Mouse (Mus musculus) lung, embryonic 16.5 days (tissue): ENCODE results near the gene Trub1. TPM values are rescaled to one million over a fixed set of nuclear protein-coding genes. Genes with fewer than 3 reads are reported as not detected.

Experiments
- ATAC-seq: fragments of 200-750 bp; cut with Nextera tagmentation; 2 replicates; pipeline ENCODE4 v1.8.0; 2017; ENCODE audit warnings: low read depth, mild to moderate bottlenecking, moderate library complexity
- H3K27ac ChIP-seq: fragments of 300-500 bp; sonication (generic); 2 replicates; pipeline ENCODE4 v1.5.1; 2014; ENCODE audit warnings: mild to moderate bottlenecking, control low read depth, low read length
- H3K27me3 ChIP-seq: fragments of 300-500 bp; sonication (generic); 2 replicates; pipeline ENCODE4 v1.6.1; 2014; ENCODE audit warnings: low read depth, low read length, mixed read lengths; ENCODE audit not compliant: control insufficient read depth, insufficient read depth
- H3K36me3 ChIP-seq: fragments of 300-500 bp; sonication (generic); 2 replicates; pipeline ENCODE4 v1.6.1; 2014; ENCODE audit warnings: low read length; ENCODE audit not compliant: control insufficient read depth, insufficient read depth
- H3K4me1 ChIP-seq: fragments of 300-500 bp; sonication (generic); replicated peaks from 2 replicates; pipeline ENCODE4 v1.6.1; 2014; ENCODE audit warnings: low read length, mixed read lengths; ENCODE audit not compliant: control insufficient read depth, insufficient read depth
- H3K4me2 ChIP-seq: fragments of 300-500 bp; sonication (generic); 2 replicates; pipeline ENCODE4 v1.6.1; 2014; ENCODE audit warnings: low read depth, low read length, control low read depth
- H3K4me3 ChIP-seq: fragments of 300-500 bp; sonication (generic); 2 replicates; pipeline ENCODE4 v1.5.1; 2014; ENCODE audit warnings: mild to moderate bottlenecking, low read length, control low read depth
- H3K9ac ChIP-seq: fragments of 300-500 bp; sonication (generic); 2 replicates; pipeline ENCODE4 v1.6.1; 2014; ENCODE audit warnings: low read length, control low read depth
- H3K9me3 ChIP-seq: fragments of 300-500 bp; sonication (generic); 2 replicates; pipeline ENCODE4 v1.6.1; 2016; ENCODE audit warnings: low read length; ENCODE audit not compliant: control insufficient read depth
- WGBS: fragments of 180-500 bp; shearing (Covaris S2); extraction: QIAGEN DNeasy Blood & Tissue Kit; methylation state at CpG from one replicate; pipeline ENCODE4 v1.1.7; 2014; 5-methylcytosine and 5-hydroxymethylcytosine counted together
- polyA plus RNA-seq: library from polyadenylated mRNA; unstranded; fragments of >200 nt; fragmentation: Nextera tagmentation; extraction: Ambion mirVana; gene quantifications from 2 replicates; pipeline ENCODE4 v1.2.1, GENCODE M21; 2015

Trub1 gene
- 21.4 and 24.2 TPM in 2 replicates for polyA plus RNA-seq

DNA sequence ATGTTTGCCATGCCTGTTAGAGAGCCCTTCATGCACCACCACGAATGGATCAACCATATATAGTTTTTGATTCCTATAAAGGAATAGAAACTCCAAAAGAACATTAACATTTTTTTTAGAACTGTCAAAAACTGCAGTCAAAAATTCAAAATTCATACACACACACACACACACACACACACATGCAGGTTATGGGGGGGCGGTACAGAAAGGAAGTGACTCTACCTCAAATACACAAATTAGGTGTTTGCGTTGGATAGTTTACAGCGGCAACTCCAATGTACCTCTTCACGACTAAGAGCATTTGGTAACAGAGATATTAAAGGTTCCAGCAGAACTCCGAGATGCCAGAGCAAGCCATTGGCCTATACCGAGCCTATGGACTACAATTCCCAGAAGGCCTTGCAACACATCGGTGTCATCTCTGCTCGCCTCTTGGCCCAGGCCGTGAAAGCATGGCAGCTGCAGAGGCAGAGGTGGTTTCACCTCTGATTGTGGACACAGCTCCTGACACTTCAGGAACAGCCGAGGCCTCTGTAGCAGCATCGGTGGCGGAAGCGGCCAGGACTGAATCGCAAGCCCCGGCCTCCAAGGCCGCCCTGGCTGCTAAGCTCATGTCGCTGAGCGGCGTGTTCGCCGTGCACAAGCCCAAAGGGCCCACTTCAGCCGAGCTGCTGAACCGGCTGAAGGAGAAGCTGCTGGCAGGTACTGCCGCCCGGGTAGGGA lies at the start of gene Trub1:
Gene Trub1, plus strand, starts transcription at position 421 of the 726 bp plus-strand sequence.
- no peaks in the 10 kb centered on the region for H3K27me3 ChIP-seq
- WGBS, result 4% methylated on average over 26 of the region's 26 CpGs
- H3K4me1 ChIP-seq, result peaks cover 9% of the 10 kb centered on the region
- peak within 1 kb of the TSS; percentile 94 for H3K4me3 ChIP-seq
- peak within 1 kb of the TSS; percentile 82 for H3K4me2 ChIP-seq
- no peaks in the 10 kb centered on the region for H3K9me3 ChIP-seq
- H3K9ac ChIP-seq, result peak within 1 kb of the TSS; percentile 92
- H3K36me3 ChIP-seq, result no peaks in the 10 kb centered on the region
- ATAC-seq, result peak; percentile 98
- peak within 1 kb of the TSS; percentile 85 for H3K27ac ChIP-seq

DNA sequence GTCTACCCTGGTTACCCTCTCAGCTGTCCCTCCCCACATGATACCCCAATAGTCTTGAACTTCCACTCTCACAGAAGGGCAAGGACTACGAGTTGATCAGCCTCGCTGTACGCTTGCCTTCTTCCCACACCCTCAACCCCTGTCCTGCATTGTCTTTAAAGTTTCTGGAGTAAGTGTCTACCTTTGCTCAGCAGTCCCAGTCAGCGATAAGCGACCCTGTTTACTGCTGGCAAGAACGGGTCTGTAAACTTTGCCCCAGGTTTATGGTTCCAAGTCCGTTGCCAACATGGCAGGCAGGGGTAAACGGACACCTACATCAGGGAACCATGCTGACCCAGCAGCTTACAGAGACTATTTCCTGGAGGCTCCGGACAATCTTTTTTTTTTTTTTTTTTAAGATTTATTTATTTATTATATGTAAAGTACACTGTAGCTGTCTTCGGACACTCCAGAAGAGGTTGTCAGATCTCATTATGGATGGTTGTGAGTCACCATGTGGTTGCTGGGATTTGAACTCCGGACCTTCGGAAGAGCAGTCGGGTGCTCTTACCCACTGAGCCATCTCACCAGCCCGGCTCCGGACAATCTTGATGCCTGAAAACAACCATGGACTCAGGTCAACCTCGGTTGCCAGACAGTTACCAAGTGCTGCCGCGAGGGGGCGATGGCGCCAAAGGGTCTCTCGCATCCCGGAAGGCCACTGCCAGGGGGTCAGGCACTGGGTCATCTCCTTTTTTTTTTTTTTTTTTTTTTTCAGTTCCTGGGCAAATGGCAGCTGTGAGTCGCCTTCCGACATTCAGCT lies 48.8 kb upstream of the Trub1 start:
- Histone ChIP-seq H3K4me2 (peak overlapping the region; percentile 34; the same call in 1 of the 2 replicates), H3K4me1 (peaks cover 8% of the 10 kb centered on the region; the same call in 1 of the 2 replicates), H3K27ac (peak overlapping the region; percentile 12), H3K9ac (no peak overlapping the region), H3K4me3 (no peak overlapping the region; the same call in 1 of the 2 replicates), H3K36me3 (no peaks in the 10 kb centered on the region), H3K27me3 (no peaks in the 10 kb centered on the region), H3K9me3 (no peaks in the 10 kb centered on the region)
- WGBS, result 12% methylated on average over 24 of the region's 24 CpGs
- peak; percentile 59 for ATAC-seq

DNA sequence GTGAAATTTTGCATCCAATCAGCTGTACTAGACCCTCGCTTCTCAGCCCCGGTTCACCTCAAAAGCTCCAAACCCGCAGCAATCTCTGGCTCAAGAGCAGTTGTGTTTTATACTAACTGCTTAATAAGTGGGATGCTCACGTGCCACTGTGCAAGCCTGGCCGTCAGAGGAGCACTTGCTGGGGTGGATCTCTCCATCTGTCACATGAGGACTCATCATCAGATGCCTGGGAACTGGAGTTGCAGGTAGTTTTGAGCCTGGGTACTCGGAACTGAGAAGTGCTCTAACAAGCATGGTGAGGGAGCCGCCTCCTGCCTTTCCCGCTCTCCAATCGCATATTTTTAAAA lies 48.2 kb upstream of the Trub1 start:
- no peak overlapping the region for H3K9ac ChIP-seq
- H3K36me3 ChIP-seq, result no peaks in the 10 kb centered on the region
- no peaks in the 10 kb centered on the region for H3K9me3 ChIP-seq
- H3K4me3 ChIP-seq, result no peak overlapping the region; the same call in 1 of the 2 replicates
- H3K27me3 ChIP-seq, result no peaks in the 10 kb centered on the region
- ATAC-seq, result no peak
- H3K27ac ChIP-seq, result no peak overlapping the region
- H3K4me1 ChIP-seq, result peaks cover 8% of the 10 kb centered on the region; the same call in 1 of the 2 replicates
- WGBS, result 19% methylated on average over 9 of the region's 9 CpGs
- H3K4me2 ChIP-seq, result peak overlapping the region; percentile 34; the same call in 1 of the 2 replicates

DNA sequence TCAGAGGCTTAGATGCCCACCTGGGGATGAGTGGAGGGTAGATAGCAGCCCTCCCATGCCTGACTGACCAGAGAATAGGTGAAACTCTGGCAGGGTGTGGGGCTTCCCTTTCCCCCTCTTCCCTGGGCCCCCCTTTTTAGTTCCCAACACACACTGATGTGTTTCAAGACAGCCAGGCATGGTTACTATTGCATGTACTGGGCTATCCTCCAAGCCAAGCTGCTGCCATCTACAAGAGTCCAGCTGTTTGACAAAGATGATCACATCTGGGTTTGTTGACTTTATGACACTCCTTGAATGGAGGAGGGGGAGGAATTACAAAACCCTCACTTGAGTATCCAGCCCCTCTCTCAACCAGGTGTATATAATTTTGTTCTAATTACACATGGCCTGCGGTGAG lies 44.8 kb upstream of the Trub1 start:
- Histone ChIP-seq H3K4me3 (no peak overlapping the region), H3K27ac (no peak overlapping the region), H3K36me3 (no peaks in the 10 kb centered on the region), H3K4me2 (no peak overlapping the region), H3K4me1 (peaks cover 17% of the 10 kb centered on the region), H3K27me3 (no peaks in the 10 kb centered on the region), H3K9me3 (no peaks in the 10 kb centered on the region), H3K9ac (no peak overlapping the region)
- WGBS, result 84% methylated on average over 1 of the region's 1 CpGs
- peak; percentile 66 for ATAC-seq

DNA sequence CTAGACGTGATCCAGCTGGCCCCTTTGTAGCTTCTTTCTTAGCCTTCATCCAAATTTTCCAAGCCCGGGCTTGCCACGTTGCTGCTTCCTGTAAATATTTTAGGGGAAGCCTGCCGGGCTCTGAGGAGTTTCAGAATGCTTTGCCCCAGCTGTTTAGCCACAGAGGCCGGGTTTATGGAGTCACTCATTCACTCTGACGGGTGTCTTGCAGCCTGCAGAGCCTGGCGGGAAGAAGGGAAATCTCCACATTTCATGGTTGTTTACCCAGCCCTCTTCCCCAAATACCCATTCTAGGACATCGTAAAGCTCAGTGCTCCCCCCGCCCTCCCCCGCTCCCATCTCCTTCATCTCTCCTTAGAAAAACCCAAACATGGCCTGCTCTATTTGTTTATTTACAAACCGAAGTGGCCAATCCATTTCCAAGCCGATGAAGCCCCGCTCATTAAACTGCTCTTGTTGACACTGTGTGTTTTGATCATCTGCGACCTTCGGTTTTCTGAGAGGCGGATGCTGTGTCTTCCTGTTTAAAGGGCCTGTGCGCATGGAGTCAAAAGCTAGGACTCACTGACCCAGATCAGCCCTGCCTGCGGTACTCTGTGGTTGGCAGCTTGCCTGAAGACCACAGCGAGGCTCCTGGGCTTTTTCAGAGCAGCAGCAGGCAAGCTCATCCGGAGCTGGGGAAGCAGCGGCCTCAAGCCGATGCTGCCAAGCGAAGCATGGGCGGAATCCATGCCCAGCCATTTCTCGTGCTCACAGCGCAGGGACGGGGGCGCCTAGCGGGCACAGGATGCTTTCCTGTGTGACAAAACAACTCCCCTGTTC lies 41.1 kb upstream of the Trub1 start:
- ATAC-seq, result peak; percentile 90
- H3K9ac ChIP-seq, result peak overlapping the region; percentile 63
- no peaks in the 10 kb centered on the region for H3K27me3 ChIP-seq
- peak overlapping the region; percentile 87 for H3K27ac ChIP-seq
- H3K36me3 ChIP-seq, result no peaks in the 10 kb centered on the region
- H3K4me2 ChIP-seq, result peak overlapping the region; percentile 51
- no peaks in the 10 kb centered on the region for H3K9me3 ChIP-seq
- H3K4me1 ChIP-seq, result peaks cover 14% of the 10 kb centered on the region
- H3K4me3 ChIP-seq, result peak overlapping the region; percentile 34
- 10% methylated on average over 29 of the region's 29 CpGs for WGBS

DNA sequence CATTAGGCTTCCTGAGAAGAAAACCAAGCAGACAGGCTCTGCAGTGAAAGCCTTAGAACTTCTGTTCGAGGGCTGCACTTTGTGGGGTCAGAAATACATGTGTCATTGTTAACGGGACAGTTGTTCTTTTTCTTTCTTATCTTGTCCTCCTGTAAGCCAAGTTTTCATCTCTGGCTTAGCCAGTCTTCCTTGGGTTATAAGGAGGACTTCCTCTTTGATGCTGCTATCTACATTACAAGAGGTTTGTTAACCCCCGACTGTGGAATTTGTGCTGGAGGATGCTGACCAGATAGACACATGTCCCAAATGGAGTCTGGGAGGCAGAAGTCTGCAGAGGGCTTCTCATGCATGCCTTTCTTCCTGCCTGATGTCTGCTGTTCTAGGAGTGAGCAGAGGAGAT lies 39.5 kb upstream of the Trub1 start:
- Histone ChIP-seq H3K9ac (no peak overlapping the region), H3K36me3 (no peaks in the 10 kb centered on the region), H3K4me3 (no peak overlapping the region), H3K9me3 (no peaks in the 10 kb centered on the region), H3K4me1 (peaks cover 17% of the 10 kb centered on the region), H3K27me3 (no peaks in the 10 kb centered on the region), H3K27ac (no peak overlapping the region), H3K4me2 (no peak overlapping the region)
- ATAC-seq, result no peak
- whole genome bisulfite sequencing, result 38% methylated on average over 3 of the region's 3 CpGs

DNA sequence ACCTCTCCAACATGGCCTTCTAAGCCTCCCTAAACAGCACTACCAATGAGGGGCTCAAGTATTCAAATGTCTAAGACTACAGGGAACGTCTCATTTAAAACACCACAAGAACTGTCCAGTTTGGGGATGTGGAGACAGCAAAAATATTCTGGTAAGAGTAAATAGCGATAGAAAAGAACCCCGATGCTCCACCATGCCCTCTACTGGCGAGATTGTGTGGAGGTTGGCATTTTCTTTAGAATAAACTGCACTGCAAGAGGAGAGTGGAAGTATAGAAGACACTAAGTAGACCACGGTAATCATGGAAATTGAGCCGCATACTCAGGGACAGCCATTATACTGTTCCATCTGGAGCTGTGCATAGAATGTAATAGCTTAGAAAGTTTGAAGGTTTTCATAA lies 38.8 kb upstream of the Trub1 start:
- no peaks in the 10 kb centered on the region for H3K36me3 ChIP-seq
- 86% methylated on average over 6 of the region's 6 CpGs for WGBS
- H3K9me3 ChIP-seq, result no peaks in the 10 kb centered on the region
- H3K4me2 ChIP-seq, result no peak overlapping the region
- H3K27me3 ChIP-seq, result no peaks in the 10 kb centered on the region
- no peak overlapping the region for H3K27ac ChIP-seq
- H3K4me1 ChIP-seq, result peaks cover 19% of the 10 kb centered on the region
- H3K4me3 ChIP-seq, result no peak overlapping the region
- no peak overlapping the region for H3K9ac ChIP-seq
- no peak for ATAC-seq

DNA sequence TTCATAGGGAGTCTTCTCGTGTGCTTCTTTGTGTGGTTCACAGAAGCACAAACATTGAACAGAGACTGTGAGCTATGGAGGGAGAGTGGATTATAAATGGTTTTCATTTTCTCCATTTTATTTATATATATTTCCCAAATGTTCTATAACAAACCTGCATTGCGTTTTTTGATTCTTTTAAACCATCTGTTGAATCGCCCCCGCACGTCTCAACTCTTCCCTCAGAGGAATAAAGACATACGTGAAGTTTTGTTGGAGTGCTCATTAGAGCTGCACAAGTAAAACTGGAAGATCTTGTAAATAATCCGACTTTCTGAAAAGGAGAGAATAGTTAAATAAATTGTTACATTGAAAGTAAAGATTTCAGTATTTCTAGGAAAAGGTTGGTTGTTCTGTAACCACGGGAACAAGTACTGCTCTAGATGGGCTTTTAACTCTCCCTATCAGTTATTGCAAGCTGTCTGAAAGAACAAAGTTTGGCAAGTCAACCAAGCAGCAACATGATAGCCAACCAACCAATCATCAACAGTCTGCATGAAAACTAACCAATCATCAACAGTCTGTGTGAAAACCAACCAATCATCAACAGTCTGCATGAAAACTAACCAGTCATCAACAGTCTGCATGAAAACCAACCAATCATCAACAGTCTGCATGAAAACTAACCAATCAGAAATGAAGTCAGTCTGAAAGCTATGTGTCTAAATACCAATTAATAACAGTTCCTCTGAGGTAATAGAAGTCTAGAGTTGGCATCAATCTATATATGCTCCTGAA lies 37.5 kb upstream of the Trub1 start:
- Histone ChIP-seq H3K4me1 (peaks cover 19% of the 10 kb centered on the region), H3K4me2 (no peak overlapping the region), H3K4me3 (no peak overlapping the region), H3K36me3 (no peaks in the 10 kb centered on the region), H3K27ac (no peak overlapping the region), H3K9me3 (no peaks in the 10 kb centered on the region), H3K9ac (no peak overlapping the region), H3K27me3 (no peaks in the 10 kb centered on the region)
- ATAC-seq, result no peak
- 89% methylated on average over 8 of the region's 8 CpGs for WGBS
